Mouse (Mus musculus): ENCODE measurements around the gene Gon7. TPM values are rescaled to one million over a fixed set of nuclear protein-coding genes. Genes with fewer than 3 reads are reported as not detected.

The Gon7 gene
- polyA plus RNA-seq, 1 experiment from 2014 or later = 30.6 TPM

GRCm38 (mm10) chr12:102730798-102731619 lies 26.6 kb downstream of the Gon7 start:
- ATAC-seq (peak; percentile 80), DNase-seq (ENCODE audit: low spot score) (peak; percentile 51)
- no peaks in the 10 kb centered on the region for H3K9me3 ChIP-seq (replicated peaks; ENCODE audit: control insufficient read depth, low read length)
- peaks cover 15% of the 10 kb centered on the region for H3K4me1 ChIP-seq (ENCODE audit: control insufficient read depth, insufficient read depth, low read length)
- H3K4me2 ChIP-seq (ENCODE audit: low read length) = peak overlapping the region; percentile 47
- H3K27me3 ChIP-seq (replicated peaks; ENCODE audit: control insufficient read depth, insufficient read depth, low read length) = no peaks in the 10 kb centered on the region
- 14% methylated on average over 16 of the region's 16 CpGs for WGBS
- H3K4me3 ChIP-seq (ENCODE audit: low read depth, low read length) = peak overlapping the region; percentile 3; the same call in 1 of the 2 replicates
- peak overlapping the region; percentile 87 for H3K27ac ChIP-seq (ENCODE audit: low read depth, low read length)
- H3K36me3 ChIP-seq (ENCODE audit: control insufficient read depth, insufficient read depth, low read length) = no peaks in the 10 kb centered on the region
- H3K9ac ChIP-seq (ENCODE audit: low read length) = peak overlapping the region; percentile 41

- ATAC-seq (peak; percentile 99), DNase-seq (ENCODE audit: low spot score) (peak; percentile 97)
- H3K4me1 ChIP-seq (ENCODE audit: control insufficient read depth, insufficient read depth, low read length) = peaks cover 15% of the 10 kb centered on the region
- peak overlapping the region; percentile 52 for H3K9ac ChIP-seq (ENCODE audit: low read length)
- no peaks in the 10 kb centered on the region for H3K27me3 ChIP-seq (replicated peaks; ENCODE audit: control insufficient read depth, insufficient read depth, low read length)
- WGBS = 30% methylated on average over 26 of the region's 26 CpGs
- H3K4me3 ChIP-seq (ENCODE audit: low read depth, low read length) = peak overlapping the region; percentile 5; the same call in 1 of the 2 replicates
- no peaks in the 10 kb centered on the region for H3K36me3 ChIP-seq (ENCODE audit: control insufficient read depth, insufficient read depth, low read length)
- H3K27ac ChIP-seq (ENCODE audit: low read depth, low read length) = peak overlapping the region; percentile 87
- peak overlapping the region; percentile 47 for H3K4me2 ChIP-seq (ENCODE audit: low read length)
- no peaks in the 10 kb centered on the region for H3K9me3 ChIP-seq (replicated peaks; ENCODE audit: control insufficient read depth, low read length)
Observed at GRCm38 (mm10) chr12:102729855-102730797, 27.5 kb downstream of the Gon7 start.

DNA sequence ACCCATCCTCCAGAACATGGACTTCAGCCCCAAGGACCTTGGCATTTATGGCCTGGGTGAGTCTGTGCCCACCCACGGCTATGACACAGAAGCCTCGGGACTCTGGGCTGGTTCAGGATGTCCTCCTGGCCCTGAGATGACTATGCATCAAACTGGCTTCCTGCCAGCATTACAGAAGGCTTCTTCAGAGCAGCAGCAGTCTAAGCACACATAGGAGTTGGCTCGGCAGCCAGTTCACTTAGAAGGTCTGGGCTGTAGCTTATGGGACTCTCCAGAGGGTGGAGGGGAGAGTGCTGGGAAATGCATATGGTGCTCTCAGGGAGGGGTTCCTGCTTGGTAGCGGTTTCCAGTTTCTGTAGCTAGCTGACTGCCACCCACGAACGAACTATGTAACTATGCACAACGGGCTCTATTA lies 31.8 kb downstream of the Gon7 start:
- no peak overlapping the region for H3K27ac ChIP-seq (ENCODE audit: low read depth, low read length)
- DNase-seq (ENCODE audit: low spot score) = no peak
- WGBS = 81% methylated on average over 7 of the region's 7 CpGs

GRCm38 (mm10) chr12:102725146-102725545 lies 32.5 kb downstream of the Gon7 start:
- no peak overlapping the region for H3K27ac ChIP-seq (ENCODE audit: low read depth, low read length)
- no peak overlapping the region for H3K4me2 ChIP-seq (ENCODE audit: low read length)
- no peaks in the 10 kb centered on the region for H3K27me3 ChIP-seq (replicated peaks; ENCODE audit: control insufficient read depth, insufficient read depth, low read length)
- H3K4me3 ChIP-seq (ENCODE audit: low read depth, low read length) = no peak overlapping the region
- ATAC-seq = no peak
- H3K9ac ChIP-seq (ENCODE audit: low read length) = no peak overlapping the region
- H3K9me3 ChIP-seq (replicated peaks; ENCODE audit: control insufficient read depth, low read length) = no peaks in the 10 kb centered on the region
- no peak for DNase-seq (ENCODE audit: low spot score)
- H3K4me1 ChIP-seq (ENCODE audit: control insufficient read depth, insufficient read depth, low read length) = peaks cover 4% of the 10 kb centered on the region
- 92% methylated on average over 6 of the region's 6 CpGs for WGBS
- H3K36me3 ChIP-seq (ENCODE audit: control insufficient read depth, insufficient read depth, low read length) = no peaks in the 10 kb centered on the region

More for the DNA sequence above, 31.8 kb downstream of the Gon7 start:
- peaks cover 7% of the 10 kb centered on the region for H3K4me1 ChIP-seq (ENCODE audit: control insufficient read depth, insufficient read depth, low read length)
- H3K36me3 ChIP-seq (ENCODE audit: control insufficient read depth, insufficient read depth, low read length) = no peaks in the 10 kb centered on the region
- no peak overlapping the region for H3K4me3 ChIP-seq (ENCODE audit: low read depth, low read length)
- no peak for ATAC-seq
- no peak overlapping the region for H3K9ac ChIP-seq (ENCODE audit: low read length)
- H3K9me3 ChIP-seq (replicated peaks; ENCODE audit: control insufficient read depth, low read length) = no peaks in the 10 kb centered on the region
- no peak overlapping the region for H3K4me2 ChIP-seq (ENCODE audit: low read length)
- H3K27me3 ChIP-seq (replicated peaks; ENCODE audit: control insufficient read depth, insufficient read depth, low read length) = no peaks in the 10 kb centered on the region

DNA sequence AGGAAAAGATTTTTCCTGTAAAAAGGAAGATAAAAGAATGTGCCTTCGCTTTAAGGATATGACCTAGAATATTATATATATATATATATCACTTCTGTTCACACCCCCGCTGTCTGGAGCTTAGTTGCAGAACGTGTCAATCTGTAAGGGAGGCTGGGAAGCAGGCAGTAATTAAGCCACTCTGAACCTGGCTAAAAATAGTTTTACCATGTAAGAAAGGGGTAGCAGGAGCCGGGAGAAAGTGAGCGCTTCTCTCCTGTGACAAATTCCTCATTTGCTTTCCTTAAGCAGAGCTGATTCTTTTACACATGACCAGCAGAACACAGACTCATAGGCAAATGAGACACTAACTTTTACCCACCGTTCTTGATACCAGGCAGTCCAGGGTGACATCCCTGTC lies 33.7 kb downstream of the Gon7 start:
- Histone ChIP-seq H3K9me3 (replicated peaks; ENCODE audit: control insufficient read depth, low read length) (no peaks in the 10 kb centered on the region), H3K9ac (ENCODE audit: low read length) (no peak overlapping the region), H3K27ac (ENCODE audit: low read depth, low read length) (0 out of 2 replicates have a peak overlapping the region, but pooled peaks have one; percentile 4), H3K4me3 (ENCODE audit: low read depth, low read length) (no peak overlapping the region), H3K4me1 (ENCODE audit: control insufficient read depth, insufficient read depth, low read length) (no peaks in the 10 kb centered on the region), H3K27me3 (replicated peaks; ENCODE audit: control insufficient read depth, insufficient read depth, low read length) (no peaks in the 10 kb centered on the region), H3K36me3 (ENCODE audit: control insufficient read depth, insufficient read depth, low read length) (no peaks in the 10 kb centered on the region), H3K4me2 (ENCODE audit: low read length) (no peak overlapping the region)
- DNase-seq (ENCODE audit: low spot score) (no peak), ATAC-seq (no peak)
- WGBS = 67% methylated on average over 6 of the region's 6 CpGs

DNA sequence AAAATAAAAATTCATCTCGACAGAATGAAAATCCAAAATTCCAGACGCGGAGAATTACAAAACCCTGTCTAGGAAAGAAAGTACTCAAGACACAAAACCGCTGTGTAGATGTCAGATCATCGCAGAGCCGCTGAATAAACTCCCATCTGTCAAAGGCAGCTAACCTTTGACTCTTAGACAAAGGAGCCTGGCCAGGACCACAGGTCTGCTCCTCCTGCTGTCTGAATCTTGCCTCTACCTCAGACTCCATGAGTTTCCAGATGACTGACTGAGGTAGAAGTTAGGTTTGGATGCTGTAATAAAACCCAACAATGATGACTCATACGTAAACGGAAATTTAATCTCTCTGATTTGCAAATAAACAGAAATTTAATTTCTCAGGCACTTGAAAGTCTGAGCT lies 34.6 kb downstream of the Gon7 start:
- no peak overlapping the region for H3K9ac ChIP-seq (ENCODE audit: low read length)
- H3K4me3 ChIP-seq (ENCODE audit: low read depth, low read length) = no peak overlapping the region
- WGBS = 76% methylated on average over 8 of the region's 8 CpGs
- H3K4me2 ChIP-seq (ENCODE audit: low read length) = no peak overlapping the region
- no peak for DNase-seq (ENCODE audit: low spot score)
- H3K36me3 ChIP-seq (ENCODE audit: control insufficient read depth, insufficient read depth, low read length) = no peaks in the 10 kb centered on the region
- ATAC-seq = no peak
- H3K4me1 ChIP-seq (ENCODE audit: control insufficient read depth, insufficient read depth, low read length) = no peaks in the 10 kb centered on the region
- no peaks in the 10 kb centered on the region for H3K9me3 ChIP-seq (replicated peaks; ENCODE audit: control insufficient read depth, low read length)
- no peaks in the 10 kb centered on the region for H3K27me3 ChIP-seq (replicated peaks; ENCODE audit: control insufficient read depth, insufficient read depth, low read length)
- H3K27ac ChIP-seq (ENCODE audit: low read depth, low read length) = no peak overlapping the region

GRCm38 (mm10) chr12:102722451-102722850 lies 35.2 kb downstream of the Gon7 start:
- Histone ChIP-seq H3K4me3 (ENCODE audit: low read depth, low read length) (no peak overlapping the region), H3K27me3 (replicated peaks; ENCODE audit: control insufficient read depth, insufficient read depth, low read length) (no peaks in the 10 kb centered on the region), H3K4me1 (ENCODE audit: control insufficient read depth, insufficient read depth, low read length) (no peaks in the 10 kb centered on the region), H3K36me3 (ENCODE audit: control insufficient read depth, insufficient read depth, low read length) (no peaks in the 10 kb centered on the region), H3K4me2 (ENCODE audit: low read length) (no peak overlapping the region), H3K27ac (ENCODE audit: low read depth, low read length) (no peak overlapping the region), H3K9me3 (replicated peaks; ENCODE audit: control insufficient read depth, low read length) (no peaks in the 10 kb centered on the region), H3K9ac (ENCODE audit: low read length) (no peak overlapping the region)
- no peak for DNase-seq (ENCODE audit: low spot score)
- WGBS = 61% methylated on average over 11 of the region's 11 CpGs
- ATAC-seq = no peak

DNA sequence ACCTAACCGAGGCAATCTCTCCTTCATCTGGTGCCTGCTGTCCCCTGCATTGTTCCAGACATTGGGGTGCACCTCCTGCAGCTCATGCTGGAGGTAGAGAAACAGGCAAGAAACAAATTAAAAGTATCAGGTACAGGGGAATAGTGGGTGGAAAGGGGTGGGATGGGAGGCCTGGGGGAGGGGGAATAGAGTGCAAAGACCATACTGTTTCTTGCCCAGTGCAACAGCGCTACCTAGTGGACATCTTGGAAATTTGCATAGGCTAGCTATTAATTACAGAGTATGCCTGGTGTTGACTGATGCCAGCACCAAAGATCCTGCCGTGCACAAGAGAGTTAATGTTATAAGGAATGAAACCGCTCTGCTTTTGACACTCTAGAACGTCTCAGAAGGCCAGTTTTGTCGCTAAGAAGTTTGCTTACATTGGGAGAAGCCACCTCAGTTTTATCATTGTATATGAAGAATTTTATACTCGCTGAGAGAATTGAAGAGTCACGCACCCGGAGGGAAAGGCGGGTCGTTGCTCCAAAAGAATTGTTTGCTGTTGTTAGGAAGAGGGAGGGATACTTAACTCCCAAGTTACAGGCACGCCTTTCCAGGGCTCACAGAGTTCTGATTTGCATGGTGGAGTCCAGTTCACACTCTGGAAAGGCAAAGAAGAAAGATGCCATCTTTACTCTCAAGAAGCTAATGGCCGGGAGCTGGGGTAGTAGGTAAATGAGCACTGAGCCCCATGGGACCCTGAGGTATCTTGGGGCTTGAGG lies 37.9 kb downstream of the Gon7 start:
- Histone ChIP-seq H3K4me1 (ENCODE audit: control insufficient read depth, insufficient read depth, low read length) (no peaks in the 10 kb centered on the region), H3K9me3 (replicated peaks; ENCODE audit: control insufficient read depth, low read length) (no peaks in the 10 kb centered on the region), H3K36me3 (ENCODE audit: control insufficient read depth, insufficient read depth, low read length) (no peaks in the 10 kb centered on the region), H3K27ac (ENCODE audit: low read depth, low read length) (no peak overlapping the region), H3K4me3 (ENCODE audit: low read depth, low read length) (no peak overlapping the region), H3K9ac (ENCODE audit: low read length) (no peak overlapping the region), H3K4me2 (ENCODE audit: low read length) (0 out of 2 replicates have a peak overlapping the region, but pooled peaks have one; percentile 27), H3K27me3 (replicated peaks; ENCODE audit: control insufficient read depth, insufficient read depth, low read length) (no peaks in the 10 kb centered on the region)
- DNase-seq (ENCODE audit: low spot score) = peak; percentile 86
- 28% methylated on average over 13 of the region's 13 CpGs for WGBS
- ATAC-seq = peak; percentile 90
